Mouse (Mus musculus) kidney, postnatal 0 days (tissue): ENCODE data around the gene Myo5a. TPM values are rescaled to one million over a fixed set of nuclear protein-coding genes. Genes with fewer than 3 reads are reported as not detected.

Experiments
- ATAC-seq: fragments of 200-750 bp; cut with Nextera tagmentation; replicated peaks from 2 replicates; pipeline ENCODE4 v1.8.0; 2017; ENCODE audit warnings: low read depth, moderate number of reproducible peaks, moderate TSS enrichment, moderate library complexity; ENCODE audit not compliant: low FRiP score
- DNase-seq: peaks from one replicate; pipeline ENCODE4 v3.0.0-alpha.2; 2016; ENCODE audit warnings: low spot score
- H3K27ac ChIP-seq: fragments of 300-500 bp; sonication (generic); 2 replicates; pipeline ENCODE4 v1.5.1; 2014; ENCODE audit warnings: mild to moderate bottlenecking
- H3K27me3 ChIP-seq: fragments of 300-500 bp; sonication (generic); 2 replicates; pipeline ENCODE4 v1.6.1; 2014; ENCODE audit warnings: low read length, mixed read lengths; ENCODE audit not compliant: insufficient read depth
- H3K36me3 ChIP-seq: fragments of 300-500 bp; sonication (generic); 2 replicates; pipeline ENCODE4 v1.6.1; 2014; ENCODE audit warnings: low read length, mixed read lengths; ENCODE audit not compliant: insufficient read depth
- H3K4me1 ChIP-seq: fragments of 300-500 bp; sonication (generic); replicated peaks from 2 replicates; pipeline ENCODE4 v1.6.1; 2014; ENCODE audit warnings: antibody characterized with exemption, low read length, mixed read lengths; ENCODE audit not compliant: insufficient read depth
- H3K4me2 ChIP-seq: fragments of 300-500 bp; sonication (generic); 2 replicates; pipeline ENCODE4 v1.6.1; 2014; ENCODE audit warnings: mild to moderate bottlenecking, low read length, moderate library complexity, mixed read lengths
- H3K4me3 ChIP-seq: fragments of 300-500 bp; sonication (generic); replicated peaks from 2 replicates; pipeline ENCODE4 v1.5.1; 2014; ENCODE audit warnings: low read depth, low read length
- H3K9ac ChIP-seq: fragments of 300-500 bp; sonication (generic); 2 replicates; pipeline ENCODE4 v1.6.1; 2014; ENCODE audit warnings: low read depth, low read length
- H3K9me3 ChIP-seq: fragments of 300-500 bp; sonication (generic); replicated peaks from 2 replicates; pipeline ENCODE4 v1.6.1; 2016; ENCODE audit warnings: low read length, inconsistent platforms, mixed read lengths
- CTCF ChIP-seq: IDR thresholded peaks from 2 replicates; pipeline ENCODE4 v1.5.1; 2016; ENCODE audit warnings: antibody characterized with exemption, low read depth, mild to moderate bottlenecking, moderate library complexity
- WGBS: fragments of 180-500 bp; shearing (Covaris S2); extraction: QIAGEN DNeasy Blood & Tissue Kit; methylation state at CpG from one replicate; pipeline ENCODE4 v1.1.7; 2014; 5-methylcytosine and 5-hydroxymethylcytosine counted together
- polyA plus RNA-seq: library from polyadenylated mRNA; unstranded; fragments of >200 nt; fragmentation: Nextera tagmentation; extraction: Ambion mirVana; gene quantifications from 2 replicates; pipeline ENCODE4 v1.2.1, GENCODE M21; 2015

The Myo5a gene
- polyA plus RNA-seq, 1 experiment from 2014 or later = 11.8 TPM

DNA sequence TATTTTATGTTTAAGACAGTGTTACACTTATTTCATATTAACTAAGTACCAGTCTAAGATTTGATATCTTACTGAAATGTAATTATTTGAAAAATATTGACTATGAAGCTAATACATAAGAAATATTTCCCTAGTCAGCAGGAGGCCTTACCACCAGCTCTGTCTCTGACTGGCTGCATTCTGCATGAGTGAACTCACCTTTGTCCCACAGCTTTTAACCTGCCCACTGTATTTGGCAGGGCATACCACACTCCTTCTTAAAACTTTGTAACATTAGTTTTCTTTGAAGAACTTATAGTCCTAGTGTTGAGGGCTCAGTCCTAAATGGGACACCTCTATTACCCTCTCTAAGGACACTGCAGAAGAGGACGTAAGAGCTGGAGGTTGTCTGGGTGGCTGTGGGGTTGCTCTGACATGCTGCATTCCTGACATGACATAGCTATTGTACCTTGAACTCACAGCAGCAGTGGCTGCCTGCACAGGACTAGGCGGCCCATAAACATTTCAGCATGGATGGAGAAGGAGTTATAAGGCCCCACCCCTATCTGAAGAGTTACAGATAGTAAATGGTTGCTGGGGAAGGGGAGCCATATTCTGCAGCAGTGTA lies 45.9 kb downstream of the Myo5a start:
- no peak overlapping the region for H3K4me2 ChIP-seq
- H3K4me3 ChIP-seq = no peak overlapping the region
- ATAC-seq (peak; percentile 88), DNase-seq (no peak)
- WGBS = 60% methylated on average over 2 of the region's 2 CpGs
- no peak for TF ChIP-seq CTCF
- H3K27ac ChIP-seq = no peak overlapping the region
- H3K9me3 ChIP-seq = no peaks in the 10 kb centered on the region
- H3K36me3 ChIP-seq = no peaks in the 10 kb centered on the region
- no peaks in the 10 kb centered on the region for H3K27me3 ChIP-seq
- no peak overlapping the region for H3K9ac ChIP-seq
- H3K4me1 ChIP-seq = no peaks in the 10 kb centered on the region

DNA sequence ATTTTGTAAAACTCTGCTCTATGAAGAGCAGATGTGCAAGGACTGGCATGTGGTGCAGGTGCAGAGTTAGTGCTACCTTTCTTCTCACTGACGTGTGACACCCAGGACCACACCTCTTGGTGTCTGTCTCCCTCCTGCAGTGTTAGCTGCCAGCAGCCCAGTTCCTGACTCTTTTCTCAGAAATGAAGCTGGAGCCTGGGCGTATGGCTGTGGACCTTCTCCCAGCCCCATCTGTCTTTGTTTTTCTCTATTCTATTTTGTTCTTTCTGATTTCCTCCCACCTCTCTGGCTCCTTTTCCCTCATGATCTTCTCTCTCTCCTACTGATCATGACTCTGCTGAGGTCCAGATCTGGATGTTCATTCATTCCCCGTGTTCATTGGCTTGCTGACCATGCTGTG lies 50.3 kb downstream of the Myo5a start:
- H3K4me1 ChIP-seq = no peaks in the 10 kb centered on the region
- no peak for TF ChIP-seq CTCF
- DNase-seq (no peak), ATAC-seq (no peak)
- no peak overlapping the region for H3K4me3 ChIP-seq
- no peaks in the 10 kb centered on the region for H3K9me3 ChIP-seq
- no peak overlapping the region for H3K4me2 ChIP-seq
- no peak overlapping the region for H3K9ac ChIP-seq
- no peaks in the 10 kb centered on the region for H3K27me3 ChIP-seq
- no peaks in the 10 kb centered on the region for H3K36me3 ChIP-seq
- H3K27ac ChIP-seq = no peak overlapping the region
- WGBS = 86% methylated on average over 3 of the region's 3 CpGs

DNA sequence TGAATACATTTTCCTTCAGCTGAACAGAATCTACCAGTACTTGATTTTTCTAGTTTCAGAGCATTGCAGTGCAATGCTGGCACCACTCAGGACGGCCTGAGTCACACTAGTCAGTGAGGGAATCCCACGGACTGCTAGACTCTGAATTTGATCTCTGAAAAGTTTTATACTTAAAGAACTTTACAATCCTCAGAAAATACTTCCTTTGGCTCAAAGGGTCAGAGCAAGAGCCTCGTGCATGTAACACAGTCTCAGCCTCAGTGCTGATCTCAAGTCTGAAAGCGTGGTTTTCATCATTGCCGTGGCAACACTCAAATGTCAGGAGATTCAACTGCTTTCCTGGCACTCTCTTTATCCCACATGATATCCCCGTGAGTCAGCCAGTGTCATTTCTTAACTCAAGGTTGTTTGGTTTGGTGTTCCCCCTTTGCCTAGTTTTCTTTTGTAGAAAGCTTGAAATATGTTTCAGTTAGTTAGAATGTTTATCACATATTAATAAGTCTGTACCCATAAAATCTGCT lies 53.4 kb downstream of the Myo5a start:
- WGBS = 60% methylated on average over 6 of the region's 6 CpGs
- Histone ChIP-seq H3K4me2 (no peak overlapping the region), H3K4me3 (no peak overlapping the region), H3K27ac (no peak overlapping the region), H3K9me3 (no peaks in the 10 kb centered on the region), H3K27me3 (no peaks in the 10 kb centered on the region), H3K36me3 (no peaks in the 10 kb centered on the region), H3K4me1 (no peaks in the 10 kb centered on the region), H3K9ac (no peak overlapping the region)
- no peak for TF ChIP-seq CTCF
- ATAC-seq (no peak), DNase-seq (no peak)

DNA sequence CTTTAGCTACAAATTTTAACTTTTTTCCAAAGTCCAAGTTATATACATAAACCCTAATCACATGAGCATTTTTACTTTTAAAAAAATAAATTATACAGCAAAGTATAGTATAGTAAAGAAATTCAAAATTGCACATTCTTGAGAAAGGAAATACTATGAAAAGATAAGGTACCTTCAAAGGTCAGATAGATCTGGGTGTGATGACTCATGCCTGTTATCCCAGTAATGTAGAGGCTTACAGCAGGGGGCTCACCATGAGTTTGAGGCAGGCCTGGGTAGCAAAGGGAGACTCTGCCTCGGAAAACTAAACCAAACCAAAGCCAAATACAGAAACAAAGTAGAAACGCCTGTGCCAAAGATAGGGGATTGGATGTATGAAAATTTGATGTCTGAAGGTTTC lies 59.7 kb downstream of the Myo5a start:
- ATAC-seq (no peak), DNase-seq (no peak)
- Histone ChIP-seq H3K4me2 (no peak overlapping the region), H3K9me3 (no peaks in the 10 kb centered on the region), H3K4me3 (no peak overlapping the region), H3K4me1 (no peaks in the 10 kb centered on the region), H3K27me3 (no peaks in the 10 kb centered on the region), H3K27ac (no peak overlapping the region), H3K9ac (no peak overlapping the region), H3K36me3 (peaks cover 3% of the 10 kb centered on the region; the same call in 1 of the 2 replicates)
- no peak for TF ChIP-seq CTCF
- 79% methylated on average over 2 of the region's 2 CpGs for WGBS

DNA sequence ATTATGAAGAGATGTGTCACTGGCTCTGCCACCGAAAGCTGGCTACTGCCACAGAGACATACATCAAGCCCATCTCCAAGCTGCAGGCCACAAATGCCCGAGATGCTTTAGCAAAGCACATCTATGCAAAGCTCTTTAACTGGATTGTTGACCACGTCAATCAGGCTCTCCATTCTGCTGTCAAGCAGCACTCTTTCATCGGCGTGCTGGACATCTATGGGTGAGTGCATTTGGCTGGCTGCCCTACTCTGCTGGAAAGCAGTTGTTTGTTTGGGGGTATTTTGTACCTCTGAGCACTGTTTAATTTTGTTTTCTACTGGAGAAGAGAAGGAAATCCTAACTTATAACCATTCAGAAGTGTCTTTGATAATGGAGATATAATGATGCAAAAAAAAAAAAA lies 76.1 kb downstream of the Myo5a start:
- TF ChIP-seq CTCF = no peak
- 62% methylated on average over 5 of the region's 5 CpGs for WGBS
- H3K9ac ChIP-seq = no peak overlapping the region
- DNase-seq (no peak), ATAC-seq (no peak)
- H3K4me1 ChIP-seq = no peaks in the 10 kb centered on the region
- H3K4me3 ChIP-seq = no peak overlapping the region
- no peak overlapping the region for H3K4me2 ChIP-seq
- H3K36me3 ChIP-seq = no peaks in the 10 kb centered on the region
- H3K27ac ChIP-seq = no peak overlapping the region
- no peaks in the 10 kb centered on the region for H3K27me3 ChIP-seq
- H3K9me3 ChIP-seq = no peaks in the 10 kb centered on the region

DNA sequence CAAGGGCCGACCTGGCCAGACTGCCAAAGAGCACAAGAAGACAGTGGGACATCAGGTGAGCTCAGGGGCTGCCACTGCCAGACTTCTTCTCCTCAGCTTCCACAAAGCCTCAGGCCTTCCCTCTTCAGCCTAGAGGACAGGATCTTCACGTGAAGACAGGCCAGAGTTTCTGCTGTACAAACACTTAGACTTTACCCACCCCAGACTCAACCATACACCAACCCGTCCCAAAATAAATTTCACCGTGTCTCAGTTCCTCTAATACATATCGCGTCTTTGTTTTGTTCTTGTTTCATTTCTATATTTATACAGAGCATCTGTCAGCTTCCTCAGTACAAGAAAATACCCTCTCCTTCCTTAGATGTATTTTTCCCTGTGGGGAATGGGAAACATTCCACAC lies 89.7 kb downstream of the Myo5a start:
- no peak for TF ChIP-seq CTCF
- Histone ChIP-seq H3K9me3 (no peaks in the 10 kb centered on the region), H3K4me3 (no peak overlapping the region), H3K27ac (no peak overlapping the region), H3K36me3 (0 out of 2 replicates have a peak, but pooled peaks cover 5% of the 10 kb centered on the region), H3K4me1 (no peaks in the 10 kb centered on the region), H3K27me3 (no peaks in the 10 kb centered on the region), H3K9ac (no peak overlapping the region), H3K4me2 (no peak overlapping the region)
- WGBS = 83% methylated on average over 6 of the region's 6 CpGs
- ATAC-seq = no peak
- DNase-seq = no peak

DNA sequence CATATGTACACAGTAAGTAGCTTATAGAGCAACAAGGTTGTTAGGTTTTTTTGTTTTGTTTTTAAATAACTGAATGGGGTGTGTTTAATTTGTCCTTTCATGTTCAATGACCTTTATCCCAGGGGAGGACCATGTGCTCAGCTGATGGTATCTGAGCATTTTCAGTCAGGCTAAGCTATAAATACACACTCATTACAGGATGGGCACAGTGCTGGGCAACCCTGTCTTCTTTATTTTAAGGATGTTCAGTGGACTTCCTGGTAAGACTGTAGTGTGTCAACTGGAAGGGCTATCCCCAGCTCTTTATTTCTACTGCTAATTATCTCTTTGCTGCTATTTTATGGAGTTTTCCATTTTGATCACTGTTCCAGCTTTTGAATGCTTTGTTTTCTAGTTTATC lies 92.8 kb downstream of the Myo5a start:
- no peaks in the 10 kb centered on the region for H3K9me3 ChIP-seq
- TF ChIP-seq CTCF = no peak
- H3K36me3 ChIP-seq = 0 out of 2 replicates have a peak, but pooled peaks cover 7% of the 10 kb centered on the region
- no peaks in the 10 kb centered on the region for H3K4me1 ChIP-seq
- ATAC-seq = no peak
- H3K27me3 ChIP-seq = no peaks in the 10 kb centered on the region
- H3K27ac ChIP-seq = no peak overlapping the region
- H3K4me3 ChIP-seq = no peak overlapping the region
- DNase-seq = no peak
- H3K9ac ChIP-seq = no peak overlapping the region
- no peak overlapping the region for H3K4me2 ChIP-seq
